Mouse (Mus musculus) gastrocnemius, adult 2 months (tissue): Measurements from ENCODE around the gene Tldc1. TPM values are rescaled to one million over a fixed set of nuclear protein-coding genes. Genes with fewer than 3 reads are reported as not detected.

Source experiments
- DNase-seq: peaks from one replicate; pipeline ENCODE4 v3.0.0; 2022
- H3K27ac ChIP-seq: fragments of 200-600 bp; 2 replicates; pipeline ENCODE4 v1.8.1; 2022; ENCODE audit warnings: mild to moderate bottlenecking
- H3K4me3 ChIP-seq: fragments of 200-600 bp; 2 replicates; pipeline ENCODE4 v1.8.1; 2022; ENCODE audit warnings: mild to moderate bottlenecking, moderate library complexity
- CTCF ChIP-seq: fragments of 200-600 bp; IDR thresholded peaks from 2 replicates; pipeline ENCODE4 v1.8.1; 2022; ENCODE audit warnings: antibody characterized with exemption, mild to moderate bottlenecking, moderate library complexity
- intact Hi-C: fragments of 180-260 bp; cut with DNase I; formaldehyde crosslinking; loops from one replicate; pipeline ENCODE4 v1.15.1; 2025
- long read RNA-seq, 2 experiments: library from polyadenylated mRNA; stranded (forward); transcript quantifications; one replicate each; pipeline ENCODE4 v2.0.0; 2021
- total RNA-seq, 2 experiments: library from RNA; stranded (reverse); gene quantifications; 2 replicates each; pipeline ENCODE4 v1.2.3; 2021

Tldc1 gene
- total RNA-seq = 1 to 10 TPM; 3.0 to 3.3 TPM
- long read RNA-seq, experiment 1, partial matches to known transcripts = 0 of 7 reads
- long read RNA-seq, experiment 1, other reads (novel, unspliced or antisense) = 4 of 7 reads
- long read RNA-seq, experiment 2, transcript Tldc1-201 (8 exons, 3,085 nt) = major isoform, 9 of 17 reads
- long read RNA-seq, experiment 2, partial matches to known transcripts = 4 of 17 reads
- long read RNA-seq, experiment 2, other reads (novel, unspliced or antisense) = 4 of 17 reads

- DNase-seq = peak; percentile 100
These were observed at the start of gene Tldc1 for GRCm38 (mm10) chr8:119778263-119778662. TSS of gene Tldc1 (minus strand) at chr8:119778416.

DNA sequence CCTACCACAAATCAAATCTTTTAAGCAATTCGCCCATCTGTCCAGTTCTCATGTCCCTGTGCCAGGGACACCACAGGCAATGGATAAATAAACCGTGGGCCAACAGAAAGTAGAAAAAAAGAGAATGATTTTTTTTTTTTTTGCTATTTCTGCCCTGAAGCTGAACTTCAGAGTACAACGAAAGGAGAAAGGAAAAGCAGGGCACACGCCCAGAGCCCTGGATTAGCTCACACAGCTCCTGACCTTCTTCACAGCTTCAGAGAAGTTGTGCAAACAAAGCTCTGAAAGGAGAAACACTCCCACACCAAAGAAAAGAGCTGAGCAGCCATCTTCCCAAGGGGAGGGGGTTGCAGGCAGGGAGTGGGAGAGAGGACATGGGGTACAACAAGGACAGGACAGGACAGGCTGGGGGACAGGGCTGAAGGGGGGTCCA lies 49.5 kb upstream of the Tldc1 start:
- no peak for TF ChIP-seq CTCF
- DNase-seq = no peak
- Histone ChIP-seq H3K27ac (peak overlapping the region; percentile 20; the same call in 1 of the 2 replicates), H3K4me3 (no peak overlapping the region)
- intact Hi-C loops = no loop called here

More at GRCm38 (mm10) chr8:119778263-119778662, at the start of gene Tldc1:
- no peak for TF ChIP-seq CTCF
- Histone ChIP-seq H3K4me3 (peak within 1 kb of the TSS; percentile 74), H3K27ac (peak within 1 kb of the TSS; percentile 91)
- intact Hi-C loops = no loop called here

GRCm38 (mm10) chr8:119826982-119827381 lies 48.8 kb upstream of the Tldc1 start:
- no peak for DNase-seq
- no peak overlapping the region for H3K4me3 ChIP-seq
- peak overlapping the region; percentile 20; the same call in 1 of the 2 replicates for H3K27ac ChIP-seq
- intact Hi-C loops = no loop called here
- TF ChIP-seq CTCF = no peak

GRCm38 (mm10) chr8:119825950-119826730 lies 47.9 kb upstream of the Tldc1 start:
- intact Hi-C loops = no loop called here
- Histone ChIP-seq H3K27ac (peak overlapping the region; percentile 70), H3K4me3 (no peak overlapping the region)
- DNase-seq = no peak
- no peak for TF ChIP-seq CTCF

DNA sequence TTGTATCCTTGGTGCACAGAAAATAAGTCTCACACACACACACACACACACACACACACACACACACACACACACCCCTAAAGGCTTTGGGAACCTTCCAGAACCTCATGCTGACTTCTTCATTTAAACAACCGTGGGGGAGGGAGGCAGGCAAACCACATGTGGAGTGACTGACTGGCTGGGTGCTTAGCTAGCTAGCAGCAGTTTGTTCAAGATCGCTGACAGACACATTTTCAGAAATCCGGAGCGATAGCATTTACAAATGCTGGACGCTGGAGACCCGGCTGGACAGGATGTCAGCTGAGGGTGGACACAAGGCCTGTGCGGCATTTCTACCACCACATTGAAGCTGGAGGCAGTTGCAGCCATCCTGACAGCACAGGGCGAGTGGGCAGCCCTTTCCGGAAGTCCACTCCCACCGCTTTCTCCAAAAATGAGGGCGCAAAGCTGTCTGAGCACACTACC lies 46.6 kb upstream of the Tldc1 start:
- peak; percentile 42 for DNase-seq
- TF ChIP-seq CTCF = no peak
- peak overlapping the region; percentile 70 for H3K27ac ChIP-seq
- H3K4me3 ChIP-seq = no peak overlapping the region
- intact Hi-C loops = no loop called here

DNA sequence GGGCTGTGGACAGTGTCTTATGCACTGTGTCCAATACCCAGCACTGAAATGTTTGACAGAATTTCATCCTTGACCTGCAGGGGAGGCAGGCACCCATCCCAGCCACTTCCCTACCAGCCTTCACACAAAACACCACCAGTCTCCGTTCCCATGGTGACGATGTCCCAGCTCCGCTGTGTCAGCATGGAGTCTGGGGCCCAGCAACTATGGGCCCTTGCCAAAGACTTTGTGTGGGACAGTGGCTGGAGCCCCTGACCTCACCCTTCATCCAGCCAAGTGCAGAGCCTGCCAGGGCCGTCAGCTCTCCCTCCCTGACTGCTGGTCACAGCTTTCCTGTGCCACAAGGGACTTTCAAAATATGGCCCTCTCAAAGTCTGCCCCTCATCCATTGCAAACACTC lies 45.9 kb upstream of the Tldc1 start:
- TF ChIP-seq CTCF = no peak
- DNase-seq = peak; percentile 70
- intact Hi-C loops = no loop called here
- no peak overlapping the region for H3K27ac ChIP-seq
- no peak overlapping the region for H3K4me3 ChIP-seq

DNA sequence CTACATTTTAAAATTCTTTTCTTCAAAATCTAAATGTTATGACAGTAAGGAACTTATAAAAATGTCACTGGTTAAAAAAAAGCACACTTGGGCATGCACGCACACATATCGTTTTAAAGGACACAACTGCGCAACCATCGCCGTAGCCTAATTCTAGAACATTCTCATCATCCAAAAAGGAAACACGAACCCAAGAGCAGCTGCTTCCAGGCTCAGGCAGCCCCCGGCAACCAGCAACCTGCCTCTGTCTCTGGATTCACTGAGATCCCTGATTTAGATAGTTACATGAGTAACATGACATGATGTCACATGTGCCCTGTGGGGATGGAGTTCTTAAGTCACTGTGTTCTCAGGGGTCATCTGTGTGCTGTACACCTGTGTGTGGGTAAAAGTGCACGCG lies 45.1 kb upstream of the Tldc1 start:
- intact Hi-C loops = no loop called here
- no peak for DNase-seq
- TF ChIP-seq CTCF = no peak
- H3K4me3 ChIP-seq = no peak overlapping the region
- no peak overlapping the region; the same call in 1 of the 2 replicates for H3K27ac ChIP-seq

DNA sequence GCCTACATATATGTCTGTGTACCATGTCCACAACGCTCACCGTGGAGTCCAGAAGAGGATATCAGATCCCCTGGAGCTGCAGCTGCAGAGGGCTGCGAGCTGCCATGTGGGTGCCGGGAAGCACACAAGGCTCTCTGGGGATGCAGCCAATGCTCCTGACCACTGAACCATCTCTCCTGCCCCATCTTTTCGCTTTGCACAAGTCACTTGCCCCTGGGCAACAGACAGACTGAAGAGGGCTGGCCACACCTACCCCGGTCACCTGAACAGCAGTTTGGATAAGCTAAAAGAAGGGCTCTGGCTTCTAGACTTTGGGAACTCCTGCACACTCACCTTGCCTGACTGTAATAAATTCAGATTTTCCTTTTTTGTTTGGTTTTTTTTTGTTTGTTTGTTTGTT lies 43.5 kb upstream of the Tldc1 start:
- DNase-seq = no peak
- TF ChIP-seq CTCF = no peak
- intact Hi-C loops = no loop called here
- no peak overlapping the region for H3K27ac ChIP-seq
- H3K4me3 ChIP-seq = no peak overlapping the region

DNA sequence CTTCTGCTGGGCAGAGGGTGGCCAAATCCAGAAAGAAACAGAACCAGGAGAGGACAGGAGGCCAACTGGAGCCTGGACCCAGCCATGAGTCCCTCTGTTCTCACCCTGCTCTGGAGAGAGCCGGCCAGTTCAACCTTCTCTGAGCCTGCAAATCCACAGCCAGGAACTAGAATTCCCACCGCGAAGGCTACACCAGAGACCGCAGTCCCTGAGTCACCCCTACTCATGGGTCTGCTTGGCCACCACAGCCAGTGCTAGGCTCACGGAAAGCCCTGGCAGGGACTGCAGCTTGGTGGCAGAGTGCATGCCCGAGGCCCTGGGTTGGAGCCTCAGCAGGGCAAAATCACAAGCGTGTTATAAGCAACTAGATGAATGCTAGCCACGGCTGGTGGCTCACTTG lies 41.8 kb upstream of the Tldc1 start:
- no peak overlapping the region for H3K27ac ChIP-seq
- DNase-seq = no peak
- intact Hi-C loops = no loop called here
- H3K4me3 ChIP-seq = no peak overlapping the region
- TF ChIP-seq CTCF = no peak

DNA sequence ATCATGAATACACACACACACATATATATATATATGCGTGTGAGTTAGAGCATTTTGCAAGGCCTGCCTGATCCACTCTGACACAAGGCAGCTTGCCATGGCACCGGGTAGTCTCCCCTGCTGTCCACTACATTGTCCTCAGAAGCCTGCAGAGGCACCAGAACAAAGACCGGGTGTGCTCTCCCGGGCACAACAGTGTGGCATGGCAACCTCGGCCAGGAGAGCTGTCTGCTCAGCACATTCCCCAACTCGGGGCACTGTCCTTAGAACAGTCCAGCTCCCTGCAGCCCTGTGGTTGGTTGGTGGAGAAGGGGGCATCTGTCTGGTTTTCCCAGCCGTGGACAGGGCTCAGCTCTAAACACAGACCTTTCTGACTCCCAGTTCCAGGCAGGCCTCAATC lies 41.1 kb upstream of the Tldc1 start:
- TF ChIP-seq CTCF = no peak
- intact Hi-C loops = no loop called here
- DNase-seq = no peak
- H3K4me3 ChIP-seq = no peak overlapping the region
- no peak overlapping the region for H3K27ac ChIP-seq

- intact Hi-C loops = no loop called here
- DNase-seq = no peak
- Histone ChIP-seq H3K4me3 (no peak overlapping the region), H3K27ac (no peak overlapping the region)
- TF ChIP-seq CTCF = no peak
These were observed 39.2 kb upstream of the Tldc1 start for GRCm38 (mm10) chr8:119817446-119817845.

DNA sequence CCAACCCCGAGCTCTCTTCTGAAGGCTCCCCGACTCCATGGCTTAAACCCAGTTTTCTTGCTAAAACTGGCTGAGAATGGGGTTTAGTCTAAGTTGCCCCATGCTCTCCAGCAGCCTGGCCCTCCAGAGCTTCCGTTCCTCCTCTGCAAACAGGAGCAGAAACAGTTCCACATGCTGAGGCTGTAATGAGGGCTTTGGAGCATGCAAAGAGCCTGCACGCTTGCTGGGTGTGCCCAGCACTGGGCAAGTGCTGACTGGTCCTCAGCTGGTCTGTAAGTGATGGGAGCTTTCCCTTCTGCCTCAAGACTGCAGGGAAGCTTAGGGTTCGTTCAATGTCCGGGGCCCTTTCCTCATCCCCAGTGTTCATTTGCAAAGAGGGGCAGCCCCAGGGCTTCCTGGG lies 38.0 kb upstream of the Tldc1 start:
- no peak for TF ChIP-seq CTCF
- Histone ChIP-seq H3K27ac (no peak overlapping the region), H3K4me3 (no peak overlapping the region)
- intact Hi-C loops = no loop called here
- DNase-seq = no peak

DNA sequence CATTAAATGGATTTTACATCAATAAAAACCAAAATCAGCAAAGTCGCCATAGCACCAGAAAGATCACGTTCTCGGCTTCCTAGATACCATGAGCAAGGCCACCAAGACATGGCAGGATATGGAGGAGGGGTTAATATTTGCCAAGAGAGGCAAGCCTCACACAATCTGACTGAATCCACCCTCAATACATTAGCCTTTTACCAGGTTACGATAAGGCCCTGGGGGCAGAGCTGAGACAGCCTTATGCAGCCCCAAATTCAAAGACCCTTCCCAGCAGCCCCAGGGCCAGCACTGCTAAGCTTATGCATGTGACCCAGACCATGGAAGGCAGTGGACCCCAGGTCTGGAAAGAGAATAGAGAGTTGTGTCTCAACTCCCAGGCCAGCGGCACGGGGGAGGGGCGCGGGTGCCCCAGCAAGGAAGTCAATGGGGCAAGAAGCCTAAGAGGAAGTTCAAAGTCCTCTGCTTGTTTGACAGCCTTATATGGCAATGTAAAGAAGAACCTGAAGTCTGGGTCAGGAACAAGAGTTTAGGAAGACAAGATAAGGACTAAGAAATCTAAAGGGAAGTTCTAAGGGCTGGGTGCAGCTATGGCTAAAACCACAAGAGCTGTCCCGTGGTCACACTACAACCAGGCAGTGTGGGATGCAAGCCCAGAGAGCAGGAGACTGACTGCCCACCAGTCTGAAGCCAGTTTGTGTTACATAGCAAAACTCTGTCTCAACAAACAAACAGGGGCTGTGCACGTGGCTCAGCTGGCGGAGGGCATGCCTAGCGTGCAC lies 34.6 kb upstream of the Tldc1 start:
- H3K27ac ChIP-seq = peak overlapping the region; percentile 40
- DNase-seq = peak; percentile 32
- no peak for TF ChIP-seq CTCF
- no peak overlapping the region for H3K4me3 ChIP-seq
- intact Hi-C loops = no loop called here
